Mouse (Mus musculus) embryonic fibroblast, embryonic 13.5 days (primary cell): ENCODE results near the gene Spr.

Experiments
- CTCF ChIP-seq: IDR thresholded peaks from 2 replicates; pipeline ENCODE4 v1.5.1; 2011; ENCODE audit warnings: mild to moderate bottlenecking, control low read depth, low read length, moderate library complexity, borderline replicate concordance; ENCODE audit not compliant: insufficient read depth
- POLR2A ChIP-seq: IDR thresholded peaks from 2 replicates; pipeline ENCODE4 v1.6.1; 2011; ENCODE audit warnings: low read depth, mild to moderate bottlenecking, control low read depth, low read length, moderate library complexity

DNA sequence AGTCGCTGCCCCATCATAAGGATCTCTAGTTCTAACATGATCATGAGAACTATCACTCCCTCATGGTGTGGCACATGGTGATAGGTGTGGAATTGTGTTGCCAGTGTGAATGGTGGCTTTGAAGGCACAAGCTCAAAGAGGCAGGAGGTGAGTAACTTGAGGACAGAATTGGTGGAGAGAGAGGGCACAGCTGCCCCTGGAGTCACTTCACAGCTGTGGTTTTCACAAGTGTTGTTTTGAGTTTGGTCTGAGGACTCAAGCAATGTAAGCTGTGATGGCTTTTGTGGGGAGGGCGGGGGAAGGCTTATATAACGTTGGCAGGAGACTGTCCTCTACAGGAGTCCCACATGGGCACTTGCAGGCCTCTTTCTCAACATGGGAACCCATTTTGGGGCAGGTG, 6.9 kb upstream of the Spr start:
- TF ChIP-seq CTCF = no peak
- no peak for TF ChIP-seq POLR2A
